Mouse (Mus musculus): ENCODE measurements around the gene Tm6sf2.

Gene Tm6sf2

DNA sequence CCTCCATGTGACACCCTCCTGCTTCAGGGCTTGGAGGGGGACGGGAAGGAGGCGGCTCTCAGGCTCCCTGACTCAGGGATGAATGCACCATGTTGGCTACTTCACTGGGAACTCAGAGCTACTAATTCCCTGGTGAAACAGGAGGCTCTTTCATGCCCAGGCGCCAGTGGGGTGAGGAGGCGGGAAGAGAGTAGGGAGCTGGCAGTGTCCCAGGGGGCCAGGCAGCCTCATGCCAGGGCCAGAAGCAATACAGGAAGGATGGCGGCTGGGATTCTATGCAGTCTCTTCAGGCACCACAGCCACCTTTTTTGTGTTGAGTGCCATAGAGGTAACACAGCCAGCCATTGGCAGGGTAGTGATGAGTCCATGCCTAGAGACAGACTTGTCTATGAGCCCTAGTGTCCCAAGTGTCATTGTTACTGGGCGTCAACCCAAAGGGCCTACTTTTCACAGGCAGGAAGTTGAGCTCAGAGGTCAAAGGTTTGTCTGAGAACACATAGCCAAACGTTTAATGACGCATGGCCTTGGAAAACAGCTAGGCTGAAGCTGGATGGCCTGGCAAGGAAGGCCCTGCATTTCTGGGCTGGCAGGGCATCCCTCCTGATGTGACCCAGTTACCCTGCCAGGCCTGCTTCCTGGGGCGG lies 56.7 kb downstream of the Tm6sf2 start:
- in situ Hi-C loops (cut with MboI; ENCODE audit: unreplicated experiment in 2 of 2), result no loop called here

Measured in v-Abl transformed pro-B cells (cell line).